ENCODE assay signal across 9 mouse cellular contexts in the genomic region with DNA sequence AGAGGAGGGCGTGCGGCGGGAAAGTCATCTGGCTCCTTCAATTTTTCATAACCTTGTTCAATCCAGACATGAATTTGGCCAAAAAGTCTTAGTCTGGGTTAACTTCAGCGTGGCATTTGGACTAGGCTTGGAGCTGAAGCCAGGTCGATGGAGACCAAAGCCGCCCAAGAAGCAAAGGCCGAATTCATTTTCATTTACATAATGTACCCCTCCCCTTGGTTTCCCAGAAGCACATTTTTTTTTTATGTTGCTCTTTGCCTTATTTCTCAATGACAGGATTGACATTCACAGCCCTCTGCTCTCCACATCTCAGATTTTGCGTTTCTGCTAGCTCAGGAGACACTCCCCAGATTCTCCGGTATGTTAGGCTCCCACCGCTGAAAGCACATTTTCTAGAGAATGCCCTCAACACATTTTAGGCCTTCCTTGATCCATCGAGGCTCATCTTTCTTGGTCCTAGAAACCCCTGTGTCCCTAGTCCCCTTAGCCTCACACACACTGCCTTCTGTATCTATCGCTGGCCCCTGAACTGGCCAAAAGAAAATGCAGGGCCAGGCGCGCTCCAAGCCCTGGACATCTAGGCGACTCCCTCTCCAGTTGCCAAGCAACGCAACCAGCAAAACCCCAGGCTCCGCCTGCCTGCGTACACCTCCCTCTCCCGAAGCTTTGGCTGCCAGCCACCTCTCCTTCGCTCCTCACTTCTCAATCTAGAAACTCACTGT. TPM values are rescaled to one million over a fixed set of nuclear protein-coding genes. Genes with fewer than 3 reads are reported as not detected.
DNase-seq lines count a peak whose midpoint lies in the region; ATAC-seq and TF ChIP-seq lines count a peak whose summit lies in the region.
"Had no signal": no experiment of that assay in that cellular context is flagged by ENCODE, and none has a peak within 500 bp of the region (broad histone marks: within the 10 kb centered on the region; RNA-seq: fewer than 3 reads in every experiment).

No protein-coding gene starts in this region.

- ATAC-seq in hindbrain, postnatal 0 days, result peak; percentile 48
- 0 out of 2 replicates have a peak, but pooled peaks have one; percentile 4 for ATAC-seq in megakaryocyte, adult 5-6 weeks (ENCODE audit: poor library complexity, severe bottlenecking)

- TF ChIP-seq CTCF in hindbrain, postnatal 0 days (IDR thresholded peaks at IDR 0.05; ENCODE audit: low read depth), result no peak

- H3K9ac ChIP-seq in hindbrain, postnatal 0 days (replicated peaks; ENCODE audit: low read length), result peak overlapping the region; percentile 61

- DNase-seq in R1 (ENCODE audit: low read depth, low spot score), result peak; percentile 92
- peak; percentile 60 to 81 for DNase-seq in cerebellum, postnatal 4 days (ENCODE audit: low spot score in 2 of 2)
- DNase-seq in gastrocnemius, postnatal 10 days, result peak; percentile 84
- DNase-seq in hindbrain, postnatal 0 days (ENCODE audit: low spot score), result peak; percentile 95
- peak; percentile 77 to 93 for DNase-seq in left cerebral cortex, adult 9 months (ENCODE audit: low spot score in 2 of 2)
- peak; percentile 93 for DNase-seq in skeletal muscle tissue, adult 2 months (ENCODE audit: low read depth, low spot score)
- DNase-seq in thymus, postnatal 0 days (ENCODE audit: low spot score), result no peak

- no peaks in the 10 kb centered on the region for H3K27me3 ChIP-seq in hindbrain, postnatal 0 days (ENCODE audit: insufficient read depth, low read length)

- no peaks in the 10 kb centered on the region for H3K9me3 ChIP-seq in hindbrain, postnatal 0 days (ENCODE audit: low read length)

- H3K4me1 ChIP-seq in hindbrain, postnatal 0 days (ENCODE audit: insufficient read depth, low read length), result peaks cover 20% of the 10 kb centered on the region

- H3K4me3 ChIP-seq in hindbrain, postnatal 0 days (ENCODE audit: low read length), result peak overlapping the region; percentile 51
- H3K4me3 ChIP-seq: erythroblast, embryonic 14.5 days had no signal

- H3K4me2 ChIP-seq in hindbrain, postnatal 0 days (ENCODE audit: low read depth, low read length), result peak overlapping the region; percentile 83

- peak overlapping the region; percentile 92 for H3K27ac ChIP-seq in hindbrain, postnatal 0 days

- no peaks in the 10 kb centered on the region for H3K36me3 ChIP-seq in hindbrain, postnatal 0 days (ENCODE audit: insufficient read depth, low read length)

- 2% methylated on average over 20 of the region's 20 CpGs for WGBS in hindbrain, postnatal 0 days

RNA-seq across cellular contexts. Expression of a gene that starts 3.9 kb away (rescaled TPM):
- total RNA-seq in gastrocnemius, postnatal 10 days (2021), result 100 to 1,000 TPM; 306 to 338 TPM
- 127 and 131 TPM in 2 replicates for total RNA-seq in hindbrain, postnatal 0 days (2014; rRNA removed)
- 40.0 and 44.6 TPM in 2 replicates for polyA plus RNA-seq in hindbrain, postnatal 0 days (2015; fragmentation: Nextera tagmentation; extraction: Ambion mirVana)
- total RNA-seq in megakaryocyte, adult 5-6 weeks (2015), result 2.7 and 2.9 TPM in 2 replicates
- 1.2 and 1.6 TPM in 2 replicates for total RNA-seq in megakaryocyte, adult 5-6 weeks (2017)
- 3.0 and 3.5 TPM in 2 replicates for polyA plus RNA-seq in thymus, postnatal 0 days (2015; fragmentation: Nextera tagmentation; extraction: Ambion mirVana)
- polyA plus RNA-seq: erythroblast, embryonic 14.5 days had no signal

RNA-seq across cellular contexts. Expression of a gene that starts 46.5 kb away (rescaled TPM):
- 1 to 10 TPM; 7.0 to 8.3 TPM for total RNA-seq in gastrocnemius, postnatal 10 days (2021)
- 686 and 698 TPM in 2 replicates for total RNA-seq in hindbrain, postnatal 0 days (2014; rRNA removed)
- 470 and 480 TPM in 2 replicates for polyA plus RNA-seq in hindbrain, postnatal 0 days (2015; fragmentation: Nextera tagmentation; extraction: Ambion mirVana)
- total RNA-seq in megakaryocyte, adult 5-6 weeks (2015), result not detected in 2 replicates
- total RNA-seq in megakaryocyte, adult 5-6 weeks (2017), result not detected in 2 replicates
- 37.3 and 38.8 TPM in 2 replicates for polyA plus RNA-seq in thymus, postnatal 0 days (2015; fragmentation: Nextera tagmentation; extraction: Ambion mirVana)

Comparison
In these comparisons a context has a peak if more than half of its experiments do, and no peak if none do; other contexts are left out.
1. RNA of a gene that starts 3.9 kb away (total RNA-seq): 306 to 338 TPM in gastrocnemius, postnatal 10 days and 127 to 131 TPM in hindbrain, postnatal 0 days; 1.2 to 2.9 TPM in megakaryocyte, adult 5-6 weeks; every median in the first group is over 10 times any median in the second.
2. RNA of a gene that starts 46.5 kb away (total RNA-seq): 686 to 698 TPM in hindbrain, postnatal 0 days; 7.0 to 8.3 TPM in gastrocnemius, postnatal 10 days and not detected in megakaryocyte, adult 5-6 weeks; every median in the first group is over 10 times any median in the second.